Mouse (Mus musculus) liver, embryonic 14.5 days (tissue): ENCODE data around the gene Xbp1.

Source experiments
- CTCF ChIP-seq: IDR thresholded peaks from 2 replicates; pipeline ENCODE4 v1.5.1; 2016; ENCODE audit warnings: antibody characterized with exemption, low read depth, control low read depth
- EP300 ChIP-seq: IDR thresholded peaks from 2 replicates; pipeline ENCODE4 v1.6.1; 2016; ENCODE audit warnings: antibody characterized with exemption, low read depth

DNA sequence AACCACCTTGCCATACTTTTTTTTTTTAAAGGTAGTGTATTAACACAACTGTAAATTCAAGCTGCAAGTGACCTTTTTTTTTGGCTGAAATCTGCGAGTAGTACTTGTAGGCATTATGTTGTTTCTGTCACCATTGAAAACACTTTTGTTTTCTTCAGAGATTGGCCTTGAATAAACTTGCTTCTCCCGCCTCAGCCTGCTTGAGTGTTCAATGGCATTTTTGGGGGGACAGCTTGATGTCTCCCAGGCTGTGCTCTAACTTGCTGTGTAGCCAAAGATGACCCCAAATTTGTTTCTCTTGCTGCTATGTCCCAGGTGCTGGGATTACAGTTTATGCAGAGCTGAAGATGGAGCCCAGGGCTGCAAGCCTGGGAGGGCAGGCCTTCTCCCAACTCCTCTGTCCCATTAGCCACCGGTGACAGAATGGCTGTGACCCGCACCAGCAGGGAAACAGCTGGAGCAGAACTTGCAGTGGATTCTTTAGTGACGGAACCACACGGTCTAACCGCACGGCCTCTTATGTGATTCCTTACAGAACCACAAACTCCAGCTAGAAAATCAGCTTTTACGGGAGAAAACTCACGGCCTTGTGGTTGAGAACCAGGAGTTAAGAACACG lies 2.4 kb downstream of the Xbp1 start:
- TF ChIP-seq CTCF: no peak
- TF ChIP-seq EP300: no peak
